Mouse (Mus musculus): Measurements from ENCODE around the gene Tas2r144. TPM values are rescaled to one million over a fixed set of nuclear protein-coding genes. Genes with fewer than 3 reads are reported as not detected.
A peak's percentile ranks its signal among the peaks of the same experiment; 100 is the strongest.

Tas2r144 gene
- not detected in 2 replicates for polyA plus RNA-seq (2015; fragmentation: Nextera tagmentation; extraction: Ambion mirVana)

DNA sequence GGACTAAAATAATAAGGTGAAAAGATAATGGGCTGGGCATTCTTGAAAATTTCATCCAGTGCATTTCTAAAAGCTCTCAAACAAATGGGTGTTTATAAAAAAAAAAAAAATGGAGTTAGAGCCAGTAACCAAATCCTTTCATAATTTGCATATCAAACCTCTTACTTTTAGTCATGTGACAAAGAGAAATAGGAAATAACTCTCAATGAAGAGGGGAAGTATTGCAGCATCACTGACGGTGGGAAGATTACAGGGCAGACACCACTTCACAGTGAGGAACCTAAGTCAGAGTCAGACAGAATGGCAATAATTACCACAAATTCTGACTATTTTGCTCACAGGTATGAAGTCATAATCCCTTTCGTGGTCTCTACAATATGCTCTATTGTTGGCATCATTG is at the start of gene Tas2r144:
Tas2r144 (plus strand) TSS at position 301 of the 400 bp plus-strand sequence.
- no peaks in the 10 kb centered on the region for H3K27me3 ChIP-seq (ENCODE audit: control insufficient read depth, insufficient read depth, low read depth, low read length)
- no peaks in the 10 kb centered on the region for H3K4me1 ChIP-seq (replicated peaks; ENCODE audit: control insufficient read depth, insufficient read depth, low read length)
- 78% methylated on average over 2 of the region's 2 CpGs for WGBS
- H3K27ac ChIP-seq (ENCODE audit: low read length), result no peak within 1 kb of the TSS
- no peak within 1 kb of the TSS for H3K4me2 ChIP-seq (ENCODE audit: low read depth, low read length)
- no peaks in the 10 kb centered on the region for H3K36me3 ChIP-seq (ENCODE audit: control insufficient read depth, insufficient read depth, low read length)
- no peak within 1 kb of the TSS for H3K9ac ChIP-seq (ENCODE audit: low read length)
- ATAC-seq (ENCODE audit: low read depth), result no peak
- no peaks in the 10 kb centered on the region for H3K9me3 ChIP-seq (ENCODE audit: control insufficient read depth, low read length)
- H3K4me3 ChIP-seq (ENCODE audit: low read length), result no peak within 1 kb of the TSS

DNA sequence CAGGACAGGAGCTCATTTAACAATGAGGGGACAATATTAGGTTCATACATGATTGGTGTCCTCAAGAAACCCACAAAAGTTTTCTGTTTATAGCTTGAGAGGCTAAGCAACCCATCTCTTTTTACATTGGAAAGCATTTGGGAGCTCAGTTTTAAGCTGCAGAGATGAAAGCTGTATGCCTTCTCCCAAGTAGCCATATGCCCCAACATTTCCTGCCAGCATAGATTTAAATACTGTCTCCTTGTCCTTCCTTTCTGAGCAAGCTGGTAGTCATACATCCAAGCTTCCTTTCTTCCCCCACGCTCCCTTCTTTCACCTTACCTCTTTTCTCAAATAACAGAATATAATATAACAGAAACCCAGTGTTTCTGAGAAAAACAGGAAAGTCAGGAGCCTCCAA is 32.7 kb upstream of the Tas2r144 start:
- no peak overlapping the region for H3K4me2 ChIP-seq (ENCODE audit: low read depth, low read length)
- H3K27me3 ChIP-seq (ENCODE audit: control insufficient read depth, insufficient read depth, low read depth, low read length), result no peaks in the 10 kb centered on the region
- H3K9ac ChIP-seq (ENCODE audit: low read length), result no peak overlapping the region
- H3K4me1 ChIP-seq (replicated peaks; ENCODE audit: control insufficient read depth, insufficient read depth, low read length), result no peaks in the 10 kb centered on the region
- no peak for ATAC-seq (ENCODE audit: low read depth)
- no peaks in the 10 kb centered on the region for H3K9me3 ChIP-seq (ENCODE audit: control insufficient read depth, low read length)
- H3K4me3 ChIP-seq (ENCODE audit: low read length), result no peak overlapping the region
- no peak overlapping the region for H3K27ac ChIP-seq (ENCODE audit: low read length)
- H3K36me3 ChIP-seq (ENCODE audit: control insufficient read depth, insufficient read depth, low read length), result no peaks in the 10 kb centered on the region
- WGBS, result 61% methylated on average over 1 of the region's 1 CpGs

DNA sequence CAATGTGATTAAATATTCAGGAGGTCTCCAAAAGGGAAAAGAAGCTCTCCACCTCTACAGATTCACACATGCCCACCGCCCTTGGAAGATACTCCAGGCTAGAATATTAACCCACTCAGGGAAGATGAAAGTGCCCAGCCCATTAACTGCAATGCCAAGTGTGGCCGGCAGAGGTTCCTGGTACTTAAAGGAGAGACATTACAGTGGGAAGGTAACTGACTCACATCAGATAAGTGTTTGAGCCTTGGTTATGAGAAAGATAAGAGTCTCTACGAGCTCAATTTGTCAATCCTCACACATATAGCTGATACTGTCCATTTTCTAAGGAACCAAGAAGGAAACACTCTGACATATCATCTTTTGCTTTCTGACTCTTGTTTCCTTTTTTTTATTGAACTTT is 28.9 kb upstream of the Tas2r144 start:
- Histone ChIP-seq H3K27me3 (ENCODE audit: control insufficient read depth, insufficient read depth, low read depth, low read length) (no peaks in the 10 kb centered on the region), H3K36me3 (ENCODE audit: control insufficient read depth, insufficient read depth, low read length) (no peaks in the 10 kb centered on the region), H3K27ac (ENCODE audit: low read length) (no peak overlapping the region), H3K4me2 (ENCODE audit: low read depth, low read length) (no peak overlapping the region), H3K4me3 (ENCODE audit: low read length) (no peak overlapping the region), H3K9me3 (ENCODE audit: control insufficient read depth, low read length) (no peaks in the 10 kb centered on the region), H3K9ac (ENCODE audit: low read length) (no peak overlapping the region), H3K4me1 (replicated peaks; ENCODE audit: control insufficient read depth, insufficient read depth, low read length) (no peaks in the 10 kb centered on the region)
- 34% methylated on average over 3 of the region's 3 CpGs for WGBS
- no peak for ATAC-seq (ENCODE audit: low read depth)

DNA sequence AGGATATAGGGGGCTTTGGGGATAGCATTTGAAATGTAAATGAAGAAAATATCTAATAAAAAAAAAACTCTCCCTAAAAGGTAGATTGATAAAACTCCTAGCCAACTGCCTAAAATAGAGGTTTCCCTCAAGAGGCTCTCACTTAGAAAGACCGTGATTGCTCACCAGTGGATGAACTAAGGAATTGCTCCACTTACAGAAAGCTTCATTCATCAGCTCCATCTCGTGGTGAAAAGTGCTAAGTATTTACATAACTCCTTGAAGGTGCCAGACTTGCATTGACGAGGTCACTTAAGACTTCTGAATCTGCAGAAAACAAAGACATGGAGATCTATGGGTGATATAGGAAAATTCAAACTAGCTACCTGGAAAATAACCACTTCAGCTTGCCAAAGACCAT is 17.4 kb upstream of the Tas2r144 start:
- H3K27ac ChIP-seq (ENCODE audit: low read length), result no peak overlapping the region
- H3K4me2 ChIP-seq (ENCODE audit: low read depth, low read length), result no peak overlapping the region
- 21% methylated on average over 3 of the region's 3 CpGs for WGBS
- no peak overlapping the region for H3K4me3 ChIP-seq (ENCODE audit: low read length)
- no peaks in the 10 kb centered on the region for H3K4me1 ChIP-seq (replicated peaks; ENCODE audit: control insufficient read depth, insufficient read depth, low read length)
- H3K27me3 ChIP-seq (ENCODE audit: control insufficient read depth, insufficient read depth, low read depth, low read length), result no peaks in the 10 kb centered on the region
- H3K9ac ChIP-seq (ENCODE audit: low read length), result no peak overlapping the region
- ATAC-seq (ENCODE audit: low read depth), result peak; percentile 59
- H3K36me3 ChIP-seq (ENCODE audit: control insufficient read depth, insufficient read depth, low read length), result no peaks in the 10 kb centered on the region
- H3K9me3 ChIP-seq (ENCODE audit: control insufficient read depth, low read length), result no peaks in the 10 kb centered on the region

DNA sequence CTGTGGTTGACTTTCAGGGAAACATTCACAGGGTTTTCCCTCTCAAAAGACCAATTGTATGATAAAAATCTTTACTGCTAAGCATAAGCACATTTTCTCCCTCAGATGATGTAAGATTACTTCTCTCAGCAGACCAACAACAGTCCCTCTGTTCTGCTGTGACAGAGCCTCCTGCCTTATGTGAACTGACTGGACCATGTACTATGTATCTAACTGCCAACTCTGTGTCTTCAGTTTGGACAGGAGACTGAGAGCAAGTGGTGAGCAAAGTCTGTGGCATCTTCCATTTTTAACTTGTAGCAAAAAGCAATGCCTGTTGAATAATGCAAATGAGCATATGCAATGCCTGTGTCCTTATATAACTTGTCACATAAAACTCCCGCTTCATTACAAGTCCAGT is 15.6 kb upstream of the Tas2r144 start:
- no peak overlapping the region for H3K4me2 ChIP-seq (ENCODE audit: low read depth, low read length)
- H3K27me3 ChIP-seq (ENCODE audit: control insufficient read depth, insufficient read depth, low read depth, low read length), result no peaks in the 10 kb centered on the region
- no peak overlapping the region for H3K4me3 ChIP-seq (ENCODE audit: low read length)
- no peaks in the 10 kb centered on the region for H3K36me3 ChIP-seq (ENCODE audit: control insufficient read depth, insufficient read depth, low read length)
- no peaks in the 10 kb centered on the region for H3K4me1 ChIP-seq (replicated peaks; ENCODE audit: control insufficient read depth, insufficient read depth, low read length)
- no peaks in the 10 kb centered on the region for H3K9me3 ChIP-seq (ENCODE audit: control insufficient read depth, low read length)
- 76% methylated on average over 1 of the region's 1 CpGs for WGBS
- ATAC-seq (ENCODE audit: low read depth), result no peak
- no peak overlapping the region for H3K9ac ChIP-seq (ENCODE audit: low read length)
- H3K27ac ChIP-seq (ENCODE audit: low read length), result no peak overlapping the region

DNA sequence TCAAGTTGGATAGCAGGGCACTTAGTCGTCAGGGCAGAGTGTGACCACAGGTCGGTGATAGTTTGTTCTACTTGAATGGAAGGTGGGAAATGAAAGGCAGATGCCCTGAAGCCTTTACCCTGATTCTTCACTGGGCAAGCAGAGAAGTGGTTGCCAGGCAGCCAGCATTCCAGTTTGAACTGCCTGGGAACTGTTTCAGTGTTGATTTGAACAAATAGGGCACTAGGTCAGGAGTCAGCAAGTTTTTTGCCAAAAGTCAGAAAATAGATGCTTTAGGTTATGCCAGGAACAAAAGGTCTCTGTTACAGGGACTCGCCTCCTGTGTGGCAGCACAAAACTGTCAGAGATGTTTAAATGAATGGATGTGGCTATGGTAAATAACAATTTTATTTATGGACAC is 7.2 kb downstream of the Tas2r144 start:
- ATAC-seq (ENCODE audit: low read depth), result no peak
- H3K9ac ChIP-seq (ENCODE audit: low read length), result no peak overlapping the region
- H3K4me3 ChIP-seq (ENCODE audit: low read length), result no peak overlapping the region
- H3K4me1 ChIP-seq (replicated peaks; ENCODE audit: control insufficient read depth, insufficient read depth, low read length), result no peaks in the 10 kb centered on the region
- H3K4me2 ChIP-seq (ENCODE audit: low read depth, low read length), result no peak overlapping the region
- no peaks in the 10 kb centered on the region for H3K9me3 ChIP-seq (ENCODE audit: control insufficient read depth, low read length)
- no peak overlapping the region for H3K27ac ChIP-seq (ENCODE audit: low read length)
- no peaks in the 10 kb centered on the region for H3K27me3 ChIP-seq (ENCODE audit: control insufficient read depth, insufficient read depth, low read depth, low read length)
- 35% methylated on average over 3 of the region's 3 CpGs for WGBS
- H3K36me3 ChIP-seq (ENCODE audit: control insufficient read depth, insufficient read depth, low read length), result no peaks in the 10 kb centered on the region

DNA sequence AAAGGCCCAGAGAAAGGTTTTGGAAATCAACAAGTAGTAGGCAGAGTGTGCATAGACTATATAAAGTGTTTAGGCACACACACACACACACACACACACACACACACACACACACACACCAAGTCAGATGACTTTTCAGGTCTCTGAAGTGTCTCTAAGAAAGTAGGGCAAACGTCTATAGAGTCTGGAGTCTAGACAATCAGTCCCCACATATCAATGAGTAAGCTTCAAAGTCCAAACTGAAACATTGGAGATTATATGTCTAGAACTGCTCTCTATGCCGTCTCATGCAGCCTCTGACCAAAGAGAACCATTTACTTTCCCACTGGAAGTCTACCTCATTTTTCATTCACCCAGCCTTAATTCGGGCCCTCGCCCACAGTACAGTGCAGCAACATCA is 9.9 kb downstream of the Tas2r144 start:
- H3K4me3 ChIP-seq (ENCODE audit: low read length), result no peak overlapping the region
- H3K36me3 ChIP-seq (ENCODE audit: control insufficient read depth, insufficient read depth, low read length), result no peaks in the 10 kb centered on the region
- H3K9ac ChIP-seq (ENCODE audit: low read length), result no peak overlapping the region
- H3K27ac ChIP-seq (ENCODE audit: low read length), result no peak overlapping the region
- H3K4me2 ChIP-seq (ENCODE audit: low read depth, low read length), result no peak overlapping the region
- 62% methylated on average over 4 of the region's 4 CpGs for WGBS
- no peak for ATAC-seq (ENCODE audit: low read depth)
- no peaks in the 10 kb centered on the region for H3K27me3 ChIP-seq (ENCODE audit: control insufficient read depth, insufficient read depth, low read depth, low read length)
- H3K9me3 ChIP-seq (ENCODE audit: control insufficient read depth, low read length), result no peaks in the 10 kb centered on the region
- no peaks in the 10 kb centered on the region; the same call in 1 of the 2 replicates for H3K4me1 ChIP-seq (replicated peaks; ENCODE audit: control insufficient read depth, insufficient read depth, low read length)

DNA sequence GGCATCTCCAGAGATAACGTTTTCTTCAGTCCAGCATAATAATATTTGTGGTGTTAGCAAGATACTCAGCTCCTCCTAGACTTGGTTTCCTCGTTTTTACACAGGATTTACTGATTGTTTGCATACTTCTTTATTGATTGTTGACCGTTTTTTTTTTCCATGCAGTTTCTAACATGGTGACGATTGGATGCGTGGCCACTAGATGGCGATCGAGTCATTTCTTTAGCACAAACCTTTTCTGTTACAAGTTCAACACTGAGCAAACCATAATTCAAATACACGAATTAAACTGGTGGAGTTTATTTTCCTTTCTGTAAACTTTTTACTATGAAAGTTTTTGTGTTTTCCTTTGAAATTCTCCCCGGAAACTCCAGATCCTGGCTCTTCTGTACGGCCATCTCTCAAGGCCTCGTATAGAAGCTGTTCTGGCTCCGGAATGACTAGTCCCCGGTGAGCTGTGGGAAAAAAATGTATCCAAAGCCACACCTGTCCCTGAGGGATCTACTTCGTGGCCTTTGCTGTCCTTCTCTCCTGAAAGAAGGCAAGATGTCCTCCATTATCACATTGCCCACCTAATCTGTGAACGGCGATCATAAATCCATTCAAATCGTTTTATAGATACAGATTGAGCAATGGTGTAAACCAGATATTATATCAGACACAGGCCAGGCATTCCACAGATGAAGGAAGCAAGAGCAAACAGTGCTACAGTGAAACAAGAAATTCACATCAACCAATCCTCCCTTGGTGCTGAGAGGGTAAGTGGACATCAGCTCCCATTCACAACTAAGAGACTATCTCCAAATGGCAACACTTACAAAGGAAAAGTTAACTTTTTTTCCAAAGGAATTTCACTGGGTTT is 12.3 kb downstream of the Tas2r144 start:
- no peaks in the 10 kb centered on the region; the same call in 1 of the 2 replicates for H3K4me1 ChIP-seq (replicated peaks; ENCODE audit: control insufficient read depth, insufficient read depth, low read length)
- no peak overlapping the region for H3K27ac ChIP-seq (ENCODE audit: low read length)
- ATAC-seq (ENCODE audit: low read depth), result 0 out of 2 replicates have a peak, but pooled peaks have one; percentile 52
- no peaks in the 10 kb centered on the region for H3K36me3 ChIP-seq (ENCODE audit: control insufficient read depth, insufficient read depth, low read length)
- no peak overlapping the region for H3K4me3 ChIP-seq (ENCODE audit: low read length)
- H3K27me3 ChIP-seq (ENCODE audit: control insufficient read depth, insufficient read depth, low read depth, low read length), result no peaks in the 10 kb centered on the region
- no peaks in the 10 kb centered on the region for H3K9me3 ChIP-seq (ENCODE audit: control insufficient read depth, low read length)
- 0 out of 2 replicates have a peak overlapping the region, but pooled peaks have one; percentile 29 for H3K4me2 ChIP-seq (ENCODE audit: low read depth, low read length)
- 26% methylated on average over 17 of the region's 17 CpGs for WGBS
- no peak overlapping the region for H3K9ac ChIP-seq (ENCODE audit: low read length)

DNA sequence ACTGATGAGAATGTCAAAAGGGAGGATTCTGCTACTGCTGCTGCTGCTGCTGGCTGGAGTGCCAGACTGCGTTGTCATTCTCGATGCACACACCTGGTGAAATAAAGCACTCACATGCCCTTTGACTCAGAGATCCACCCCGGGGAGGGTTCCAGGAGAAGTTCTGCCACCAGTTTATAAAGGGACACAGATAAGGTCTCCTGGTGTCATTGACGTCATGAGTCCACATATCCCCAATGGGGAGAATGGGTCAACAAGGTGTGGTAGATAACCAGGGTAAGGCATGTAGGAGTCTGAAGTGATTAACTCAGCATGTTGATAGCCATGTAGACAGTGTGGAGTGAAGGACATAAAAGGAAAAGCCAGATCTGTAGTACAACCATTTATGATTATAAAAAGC is 14.5 kb downstream of the Tas2r144 start:
- H3K4me3 ChIP-seq (ENCODE audit: low read length), result no peak overlapping the region
- no peaks in the 10 kb centered on the region for H3K9me3 ChIP-seq (ENCODE audit: control insufficient read depth, low read length)
- H3K4me1 ChIP-seq (replicated peaks; ENCODE audit: control insufficient read depth, insufficient read depth, low read length), result no peaks in the 10 kb centered on the region; the same call in 1 of the 2 replicates
- no peak overlapping the region for H3K9ac ChIP-seq (ENCODE audit: low read length)
- ATAC-seq (ENCODE audit: low read depth), result no peak
- no peak overlapping the region for H3K27ac ChIP-seq (ENCODE audit: low read length)
- 60% methylated on average over 4 of the region's 4 CpGs for WGBS
- no peak overlapping the region for H3K4me2 ChIP-seq (ENCODE audit: low read depth, low read length)
- no peaks in the 10 kb centered on the region for H3K36me3 ChIP-seq (ENCODE audit: control insufficient read depth, insufficient read depth, low read length)
- H3K27me3 ChIP-seq (ENCODE audit: control insufficient read depth, insufficient read depth, low read depth, low read length), result no peaks in the 10 kb centered on the region

Measured in lung, embryonic 16.5 days (tissue).